Mouse (Mus musculus): ENCODE measurements around the gene Pdlim4.

The Pdlim4 gene

GRCm38 (mm10) chr11:54068520-54069371 is at the start of gene Pdlim4:
Gene Pdlim4, minus strand, starts transcription at chr11:54069014.
- no peak for DNase-seq (ENCODE audit: low spot score in 2 of 2)

DNA sequence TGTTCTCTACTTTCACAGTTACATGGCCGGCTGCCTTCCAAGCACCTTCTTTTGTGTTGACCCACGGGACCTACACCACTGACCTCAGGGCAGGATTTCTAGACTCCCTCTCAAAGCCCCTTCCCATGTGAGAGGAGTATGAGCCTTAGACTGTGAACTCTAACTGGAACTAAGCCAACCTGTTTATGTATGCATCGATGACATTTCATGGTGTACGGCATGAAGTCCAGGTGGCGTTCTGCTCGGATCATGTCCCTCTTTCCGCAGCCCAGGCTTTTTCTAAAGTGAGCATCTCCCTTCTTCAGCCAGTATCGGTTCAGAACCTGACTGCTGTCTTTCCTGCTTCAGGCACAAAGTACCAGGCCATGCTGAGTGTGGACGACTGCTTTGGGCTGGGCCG is 48.3 kb upstream of the Pdlim4 start:
- no peak for DNase-seq (ENCODE audit: low spot score in 2 of 2)

DNA sequence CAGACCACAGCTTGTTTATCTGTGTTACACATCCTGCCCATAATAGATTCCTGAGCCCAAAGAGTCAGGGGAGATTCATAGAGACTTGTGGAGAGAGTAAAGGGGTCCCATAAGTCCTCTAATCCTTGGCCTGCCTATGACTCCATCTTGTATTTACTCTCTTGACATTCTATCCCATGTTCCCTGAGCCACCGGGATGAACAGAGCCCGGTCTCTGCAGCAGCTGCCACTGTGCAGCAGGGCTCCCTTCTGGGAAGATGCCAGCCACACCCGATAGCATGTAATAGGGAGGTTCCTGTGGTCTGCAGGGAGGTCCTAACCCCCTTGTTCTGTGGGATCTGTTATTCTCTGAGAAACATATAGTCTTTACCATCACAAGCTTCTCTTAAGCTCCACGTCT is 47.6 kb upstream of the Pdlim4 start:
- DNase-seq (ENCODE audit: low spot score in 2 of 2) = no peak

GRCm38 (mm10) chr11:54115911-54116310 is 47.1 kb upstream of the Pdlim4 start:
- DNase-seq (ENCODE audit: low spot score in 2 of 2) = no peak

DNA sequence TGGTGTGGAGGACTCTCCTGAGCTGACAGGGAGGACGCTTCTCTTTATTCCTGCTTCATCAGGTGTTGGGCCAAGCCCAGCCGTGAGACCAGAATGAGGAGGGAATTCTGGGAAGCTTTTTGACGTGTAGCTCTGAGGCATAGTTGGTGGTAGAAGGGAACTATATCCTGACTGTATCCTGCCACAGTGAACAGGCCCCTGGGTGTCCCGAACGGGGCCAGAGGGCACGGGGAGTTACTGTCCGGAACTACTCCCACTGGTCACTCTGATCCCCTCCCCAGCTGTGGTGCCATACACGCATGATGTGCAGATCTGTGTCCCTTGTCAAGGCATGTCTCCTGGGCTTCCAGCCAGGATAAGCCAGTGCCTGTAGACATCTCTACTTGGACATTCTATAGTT is 46.5 kb upstream of the Pdlim4 start:
- DNase-seq (ENCODE audit: low spot score in 2 of 2) = no peak

DNA sequence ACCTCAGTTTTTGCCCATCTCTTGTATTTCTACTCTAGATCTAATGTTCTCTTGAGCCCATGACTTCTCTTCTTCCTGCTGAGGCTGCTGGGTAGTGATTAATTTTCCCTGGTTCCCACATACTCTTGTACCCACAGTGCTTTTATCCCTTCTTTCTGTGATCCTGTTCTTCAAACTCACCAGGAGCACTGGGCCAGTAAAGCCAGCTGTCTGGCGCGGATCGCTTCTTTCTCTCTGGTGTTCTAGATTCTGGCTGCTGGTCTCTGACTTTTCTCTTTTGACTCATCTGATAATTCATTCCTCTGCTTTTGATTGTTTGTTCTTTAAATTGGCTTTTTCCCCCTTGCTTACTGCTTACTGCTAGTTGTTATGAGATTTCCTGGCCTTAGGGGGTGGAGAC is 45.9 kb upstream of the Pdlim4 start:
- no peak for DNase-seq (ENCODE audit: low spot score in 2 of 2)

- peak in 1 of 2 experiments; percentile 38 for DNase-seq (ENCODE audit: low spot score in 2 of 2)
Observed at GRCm38 (mm10) chr11:54113352-54113751, 44.5 kb upstream of the Pdlim4 start.

GRCm38 (mm10) chr11:54112920-54113319 is 44.1 kb upstream of the Pdlim4 start:
- peak; percentile 98 for DNase-seq (ENCODE audit: low spot score in 2 of 2)

GRCm38 (mm10) chr11:54111976-54112741 is 43.3 kb upstream of the Pdlim4 start:
- peak; percentile 71 to 77 for DNase-seq (ENCODE audit: low spot score in 2 of 2)

DNA sequence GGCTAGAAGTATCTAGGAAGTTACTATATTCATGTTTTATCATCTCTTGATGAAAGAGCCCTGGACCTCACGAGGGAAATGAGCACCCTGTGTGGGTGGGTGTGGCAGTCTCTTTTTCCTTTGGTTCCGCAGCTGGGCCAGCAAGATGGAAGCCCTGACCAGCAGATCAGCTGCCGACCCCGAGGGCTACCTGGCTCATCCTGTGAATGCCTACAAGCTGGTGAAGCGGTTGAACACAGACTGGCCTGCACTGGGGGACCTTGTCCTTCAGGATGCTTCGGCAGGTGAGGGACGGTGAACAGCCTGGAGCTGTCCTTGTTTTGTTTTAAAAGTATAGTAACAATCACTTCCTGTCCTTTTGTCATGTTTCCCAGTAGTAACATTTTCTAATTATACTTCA is 42.5 kb upstream of the Pdlim4 start:
- DNase-seq (ENCODE audit: low spot score in 2 of 2) = no peak

- peak; percentile 68 to 78 for DNase-seq (ENCODE audit: low spot score in 2 of 2)
Observed at GRCm38 (mm10) chr11:54108894-54109293, 40.1 kb upstream of the Pdlim4 start.

GRCm38 (mm10) chr11:54108131-54108530 is 39.3 kb upstream of the Pdlim4 start:
- DNase-seq (ENCODE audit: low spot score in 2 of 2) = no peak

DNA sequence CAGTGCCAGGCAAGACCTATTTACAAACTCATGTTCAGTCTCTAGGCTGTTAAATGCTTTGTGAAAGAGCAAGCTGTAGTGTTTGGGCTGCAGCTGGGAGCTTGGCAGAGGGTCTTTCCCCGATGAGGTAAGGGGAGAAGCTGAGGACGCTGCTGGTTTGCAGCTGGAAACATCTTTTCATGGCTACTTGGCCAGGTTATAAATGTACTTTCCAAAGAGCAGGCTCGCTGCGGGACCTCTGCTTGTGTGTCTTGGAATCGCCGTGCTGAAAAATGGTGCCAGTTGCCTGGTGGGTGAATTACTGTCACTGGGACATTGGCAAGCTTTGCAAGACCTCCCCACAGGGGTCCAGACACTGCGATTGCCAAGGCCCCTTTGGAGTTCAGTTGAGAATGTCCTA is 38.4 kb upstream of the Pdlim4 start:
- DNase-seq (ENCODE audit: low spot score in 2 of 2) = peak; percentile 58 to 61

GRCm38 (mm10) chr11:54106676-54107075 is 37.9 kb upstream of the Pdlim4 start:
- DNase-seq (ENCODE audit: low spot score in 2 of 2) = peak in 1 of 2 experiments; percentile 53

GRCm38 (mm10) chr11:54105011-54105410 is 36.2 kb upstream of the Pdlim4 start:
- DNase-seq (ENCODE audit: low spot score in 2 of 2) = no peak

DNA sequence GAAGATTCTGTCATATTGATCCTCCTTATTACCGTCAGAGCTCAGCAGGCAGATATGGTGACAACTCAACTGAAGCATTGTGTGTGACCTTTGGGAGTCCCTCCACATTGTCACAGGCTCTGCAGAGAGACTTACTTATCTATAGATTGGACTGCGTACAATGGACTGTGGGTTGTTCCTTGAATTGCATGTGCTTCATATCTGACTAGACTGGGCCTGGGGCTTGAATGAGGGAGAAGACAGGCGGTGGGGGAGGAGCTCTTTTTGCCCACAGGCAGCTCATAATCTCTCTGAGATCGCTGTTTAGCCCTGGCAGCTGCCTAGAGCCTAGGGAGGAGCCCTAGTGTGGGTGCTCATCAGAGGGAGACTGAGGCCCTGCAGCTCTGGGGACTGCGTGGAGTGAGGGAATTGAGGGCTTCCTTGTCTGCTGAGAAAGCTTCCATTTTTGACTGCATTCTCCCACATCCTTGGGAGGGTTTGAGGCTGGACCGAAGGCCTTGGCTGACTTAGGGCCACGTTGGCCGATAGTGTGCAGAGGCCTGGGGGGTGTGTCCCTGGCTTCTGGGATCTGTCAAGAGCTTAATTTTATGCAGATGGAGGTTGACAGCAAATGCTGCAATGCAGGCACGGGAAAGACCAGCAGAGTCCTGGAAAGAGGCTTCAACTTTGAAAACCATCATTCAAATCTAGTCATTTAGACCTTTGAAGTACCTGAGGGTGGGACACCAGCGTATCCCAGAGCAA is 34.1 kb upstream of the Pdlim4 start:
- DNase-seq (ENCODE audit: low spot score in 2 of 2) = peak in 1 of 2 experiments; percentile 59

GRCm38 (mm10) chr11:54101701-54102100 is 32.9 kb upstream of the Pdlim4 start:
- no peak for DNase-seq (ENCODE audit: low spot score in 2 of 2)

DNA sequence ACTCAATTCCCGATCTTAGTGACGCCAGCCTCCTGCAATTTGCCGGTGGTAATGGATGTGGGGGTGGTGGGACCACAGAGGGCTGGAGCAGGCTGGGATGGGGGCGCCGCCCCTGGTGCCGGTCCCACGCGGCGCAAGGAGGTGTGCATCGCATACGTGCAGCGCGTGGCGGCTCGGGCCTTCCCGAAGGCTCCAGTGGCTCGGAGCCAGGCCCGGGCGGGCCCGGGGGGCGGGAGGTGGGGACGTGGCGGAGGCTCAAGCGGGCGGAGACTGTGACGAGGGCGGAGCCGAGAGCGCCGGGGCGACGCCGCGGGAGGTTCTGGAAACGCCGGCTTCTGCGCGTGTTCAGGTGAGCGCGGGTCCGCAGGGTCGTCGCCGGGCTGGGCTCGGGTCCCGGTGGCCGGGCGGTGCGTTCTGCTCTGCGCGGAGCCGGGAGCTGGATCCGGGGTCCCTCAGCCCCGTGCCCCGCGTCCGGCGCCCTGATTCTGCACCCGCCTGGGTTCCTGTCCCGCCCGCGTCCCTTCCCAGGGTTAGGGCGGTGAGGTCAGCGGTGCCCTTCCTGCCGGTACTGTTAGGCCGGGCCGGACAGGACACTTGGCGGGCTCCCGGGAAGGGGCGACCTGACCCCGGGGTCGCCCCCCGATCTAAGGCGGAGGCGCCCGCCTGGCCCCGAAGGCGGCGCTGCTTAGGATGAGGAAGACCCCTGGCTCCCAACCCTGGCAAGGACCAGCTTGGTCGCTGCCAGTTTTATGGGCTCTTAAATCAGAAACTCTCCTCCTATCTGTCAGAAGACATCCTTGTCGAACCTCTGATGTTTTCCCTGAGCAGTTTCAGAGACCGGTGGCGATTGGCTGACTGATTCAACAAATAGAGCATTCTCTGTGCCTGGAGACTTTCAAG is 32.1 kb upstream of the Pdlim4 start:
- peak; percentile 75 to 77 for DNase-seq (ENCODE audit: low spot score in 2 of 2)

GRCm38 (mm10) chr11:54100045-54100691 is 31.4 kb upstream of the Pdlim4 start, which contains the start of gene P4ha2:
Gene P4ha2, plus strand, starts transcription at chr11:54100095.
- no peak for DNase-seq (ENCODE audit: low spot score in 2 of 2)

DNA sequence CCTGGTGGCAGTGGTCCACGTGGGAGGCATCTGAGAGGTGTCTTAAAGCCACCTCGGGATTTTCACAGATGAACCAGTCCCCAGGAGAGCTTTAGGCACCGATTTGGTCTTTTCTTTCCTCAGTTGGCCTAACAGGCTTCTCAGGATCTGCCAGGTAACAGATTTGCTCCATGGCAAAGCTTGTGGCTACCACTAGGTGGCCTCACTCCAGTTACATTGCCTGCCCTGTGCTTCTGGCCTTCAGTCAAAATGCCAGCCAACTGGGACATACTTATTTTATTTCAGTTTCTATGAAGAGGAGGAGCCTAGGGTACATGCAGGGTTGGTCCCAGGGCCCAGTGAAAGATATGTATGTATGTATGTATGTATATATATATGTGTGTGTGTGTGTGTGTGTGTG is 24.2 kb upstream of the Pdlim4 start:
- peak in 1 of 2 experiments; percentile 63 for DNase-seq (ENCODE audit: low spot score in 2 of 2)
